Mouse (Mus musculus) frontal cortex, postnatal 10 days (tissue): ENCODE measurements around the gene Kcnk2.

Source experiments
- DNase-seq, 2 experiments: peaks; one replicate each; pipeline ENCODE4 v3.0.0; 2022; ENCODE audit warnings: low spot score in 2 of 2, mixed read lengths in 1 of 2

Kcnk2 gene

DNA sequence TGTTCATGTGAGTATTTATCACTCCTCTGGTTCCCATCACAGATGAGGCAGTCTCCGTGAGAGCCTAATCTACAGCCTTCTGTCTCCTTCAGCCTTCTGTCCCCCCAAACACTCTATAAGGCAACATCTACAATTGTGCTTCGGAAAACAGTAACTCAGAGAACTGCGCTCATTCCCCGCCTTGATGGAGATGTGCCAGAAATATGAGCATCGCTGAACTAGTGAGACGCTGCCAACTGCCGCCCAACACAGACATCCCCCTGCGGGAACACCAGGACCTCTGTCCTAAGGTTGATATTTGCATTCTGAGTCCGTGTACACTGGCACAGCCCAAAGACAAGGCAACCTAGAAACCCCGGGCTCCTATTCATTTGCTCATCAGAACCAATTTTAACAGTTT, 183.0 kb downstream of the Kcnk2 start:
- DNase-seq, result no peak

DNA sequence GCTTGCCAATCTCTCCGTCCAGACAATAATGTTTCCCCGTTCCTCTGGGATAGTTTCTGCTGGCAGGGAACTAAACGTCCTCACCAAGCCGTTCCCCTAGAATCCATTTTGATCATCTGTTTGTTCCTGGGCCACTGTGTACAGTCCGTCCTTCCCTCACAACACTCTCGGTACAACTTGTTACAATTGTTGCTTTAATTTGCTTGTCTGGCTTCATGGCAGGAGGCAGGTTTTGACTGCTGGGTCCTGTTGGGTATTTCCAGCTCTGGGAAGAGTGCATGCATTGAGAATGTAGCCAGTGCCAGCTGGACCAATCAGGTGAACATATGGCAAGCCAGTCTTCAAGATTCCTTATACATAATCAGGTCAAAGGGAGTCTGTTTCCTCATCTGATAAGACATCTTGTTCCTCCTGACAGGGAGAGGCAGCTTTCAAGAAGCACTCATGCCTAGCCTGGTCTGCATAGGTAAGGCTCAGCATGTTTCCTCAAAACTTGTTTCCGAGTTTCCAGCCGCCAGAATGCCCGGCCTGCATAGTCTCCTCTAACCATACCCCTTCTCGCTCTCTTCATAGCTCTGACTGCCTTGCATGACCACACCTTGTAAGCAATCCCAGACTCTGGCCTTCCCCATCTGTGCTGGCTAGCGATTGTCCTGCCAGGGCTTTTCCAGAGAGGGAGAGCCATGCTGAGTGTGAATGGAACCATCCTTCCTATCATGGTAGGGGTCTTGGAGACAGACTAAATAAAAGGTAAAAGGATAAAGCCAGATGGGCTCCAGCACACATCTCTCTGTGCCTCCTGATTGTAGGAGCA, 184.1 kb downstream of the Kcnk2 start:
- DNase-seq, result peak in 1 of 2 experiments; percentile 19

DNA sequence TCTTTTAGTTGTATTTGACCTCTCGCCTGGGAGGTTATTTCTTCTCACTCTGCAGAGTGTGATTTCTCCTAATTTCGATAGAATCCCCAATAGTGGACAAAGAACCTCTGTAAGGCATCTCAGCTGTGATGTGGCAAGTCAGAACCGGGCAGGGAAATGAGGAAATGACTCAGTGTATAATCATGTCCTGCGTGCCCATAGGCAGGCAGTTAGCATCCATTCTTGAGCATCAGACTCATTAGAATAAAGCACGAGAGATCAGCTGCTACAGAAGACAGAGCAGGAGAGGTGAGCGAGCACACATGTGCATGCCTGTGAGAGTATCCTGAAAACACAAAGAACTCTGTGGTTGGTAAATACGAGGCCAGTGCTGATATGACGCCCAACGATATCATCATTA, 186.9 kb downstream of the Kcnk2 start:
- no peak for DNase-seq

DNA sequence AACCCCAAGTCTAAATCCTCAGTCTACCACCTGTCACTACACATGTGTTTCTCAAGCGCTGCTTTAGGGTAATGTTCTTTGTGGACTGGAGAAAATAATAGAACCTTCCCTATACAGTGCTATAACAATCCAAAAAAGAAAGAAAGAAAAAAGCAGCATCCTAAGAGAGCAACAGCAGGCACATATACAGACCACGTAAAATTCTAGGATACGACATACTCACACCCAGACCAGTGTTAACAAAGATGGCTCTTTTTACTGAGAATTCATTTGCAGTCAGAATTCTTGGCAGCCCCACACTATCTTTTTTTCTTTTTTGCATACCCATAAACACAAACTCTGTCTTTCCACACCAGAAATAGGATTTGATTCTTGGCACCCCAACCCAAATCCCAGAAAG, 187.6 kb downstream of the Kcnk2 start:
- no peak for DNase-seq

DNA sequence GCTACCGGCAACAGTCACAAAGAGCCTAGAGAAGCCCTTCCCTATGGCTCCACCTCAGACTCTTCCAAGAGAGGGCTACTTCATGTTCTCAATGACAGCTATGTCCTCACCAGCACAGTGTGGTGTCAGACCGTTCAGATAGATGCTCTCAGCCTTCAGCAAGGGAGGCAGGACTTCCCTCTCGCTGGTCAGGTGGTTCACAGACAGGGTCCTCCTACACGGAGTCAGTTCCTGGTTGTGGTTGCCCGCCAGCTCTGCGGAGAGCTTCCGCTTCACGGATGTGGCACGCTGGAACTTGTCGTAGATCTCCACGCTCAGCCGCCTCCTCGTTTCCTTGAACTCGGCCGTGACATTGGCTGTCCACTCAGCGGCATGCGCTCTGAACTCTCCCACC, 192.4 kb downstream of the Kcnk2 start:
- DNase-seq, result no peak

DNA sequence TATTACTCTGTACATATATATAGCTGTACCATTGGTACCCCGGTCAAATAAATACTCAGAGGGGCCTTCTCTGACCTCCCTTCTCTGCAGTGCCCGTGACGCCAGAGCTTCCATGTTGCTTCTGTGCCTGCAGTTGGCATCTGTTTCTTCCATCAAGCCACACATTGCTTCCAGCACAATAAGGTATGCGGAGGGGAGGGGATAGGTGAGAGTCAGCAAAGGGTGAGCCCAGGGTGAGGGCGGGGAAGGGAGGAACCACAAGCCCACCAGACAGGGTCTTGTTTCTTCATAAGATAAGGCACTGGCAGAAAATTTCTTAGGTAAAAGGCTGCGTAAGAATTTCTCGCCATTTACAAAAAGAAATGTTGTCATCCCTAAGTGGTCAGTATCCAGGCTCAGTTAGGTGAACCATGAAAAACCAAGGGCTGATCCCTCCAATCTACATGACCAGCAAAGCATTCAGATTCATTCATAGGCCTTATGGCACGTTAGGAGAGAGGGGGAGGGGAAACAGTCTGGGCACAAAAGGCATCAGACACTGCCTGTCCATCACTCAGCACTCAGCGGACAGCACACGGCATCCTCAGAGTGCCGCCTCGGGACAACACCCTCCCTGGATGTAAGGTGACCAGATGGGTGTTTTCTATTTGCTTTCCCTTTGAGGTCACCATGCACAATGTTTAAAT, 192.9 kb downstream of the Kcnk2 start:
- DNase-seq, result no peak

DNA sequence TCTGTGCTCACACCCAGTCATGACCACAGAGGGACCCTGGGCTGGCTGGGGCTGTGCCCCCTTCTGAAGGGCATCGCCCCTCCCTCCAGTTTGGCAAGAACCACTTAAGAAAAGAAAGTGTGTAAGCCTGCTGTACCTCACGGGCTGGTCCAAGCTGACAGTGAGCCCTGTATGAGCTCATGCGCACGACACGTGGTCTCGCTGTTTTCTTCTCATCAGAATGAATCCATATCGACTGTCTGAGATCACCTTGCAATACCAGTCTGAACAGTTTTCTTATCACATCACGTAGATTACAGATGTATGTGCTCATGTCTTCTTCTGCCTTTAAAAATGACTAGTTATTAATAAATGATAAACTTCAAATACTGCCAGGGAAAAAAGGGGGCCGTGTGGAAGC, 193.5 kb downstream of the Kcnk2 start:
- DNase-seq, result no peak

DNA sequence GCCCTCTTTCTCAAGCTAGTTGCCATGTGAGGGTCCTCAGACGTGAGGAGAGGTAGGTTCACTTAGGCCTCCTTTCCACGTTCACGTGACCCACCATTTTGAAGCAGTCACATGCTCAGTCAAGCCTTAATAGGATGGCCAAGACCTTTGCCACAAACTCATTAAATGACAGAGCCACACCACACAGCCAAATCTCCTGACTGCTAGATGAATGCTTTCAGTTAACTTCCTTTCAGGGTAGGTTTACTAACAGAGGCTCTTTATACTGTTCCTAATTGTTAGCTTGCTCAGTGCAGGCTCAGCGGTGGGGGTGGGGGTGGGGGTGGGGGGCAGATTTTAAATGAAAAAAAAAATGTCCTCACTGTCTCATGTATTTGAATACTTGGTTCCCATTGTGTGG, 206.3 kb downstream of the Kcnk2 start:
- no peak for DNase-seq

DNA sequence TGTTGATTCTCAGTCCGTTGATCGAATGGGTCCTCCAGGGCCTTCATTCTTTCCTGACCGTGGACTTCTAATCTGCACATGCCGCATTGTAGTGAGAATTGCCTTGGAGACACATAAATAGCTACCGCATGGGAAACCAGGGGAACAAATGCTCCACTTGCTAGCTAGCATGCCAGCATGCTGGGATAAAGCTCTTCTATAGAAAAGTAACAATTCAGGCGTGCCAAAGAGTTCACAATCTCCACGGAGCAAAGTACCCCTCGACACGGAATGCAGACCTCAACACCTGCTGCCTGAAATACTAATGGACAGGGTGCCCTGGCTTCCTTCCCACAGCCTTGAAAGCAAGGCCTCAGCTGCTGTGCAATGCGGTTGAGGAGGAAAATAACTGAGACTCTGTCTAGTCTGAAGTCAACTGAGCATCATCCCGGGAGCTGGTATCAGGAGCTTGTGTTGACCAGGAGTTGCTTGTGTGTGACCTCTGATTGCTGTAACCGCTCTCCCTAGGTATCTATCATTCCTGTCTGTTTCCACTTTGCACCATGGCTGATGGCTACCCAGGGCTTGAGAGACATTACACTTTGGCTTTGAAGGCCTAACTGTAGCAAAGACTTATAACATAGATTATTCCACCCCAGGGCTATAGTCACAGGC, 214.2 kb downstream of the Kcnk2 start:
- DNase-seq, result peak; percentile 60 to 67

DNA sequence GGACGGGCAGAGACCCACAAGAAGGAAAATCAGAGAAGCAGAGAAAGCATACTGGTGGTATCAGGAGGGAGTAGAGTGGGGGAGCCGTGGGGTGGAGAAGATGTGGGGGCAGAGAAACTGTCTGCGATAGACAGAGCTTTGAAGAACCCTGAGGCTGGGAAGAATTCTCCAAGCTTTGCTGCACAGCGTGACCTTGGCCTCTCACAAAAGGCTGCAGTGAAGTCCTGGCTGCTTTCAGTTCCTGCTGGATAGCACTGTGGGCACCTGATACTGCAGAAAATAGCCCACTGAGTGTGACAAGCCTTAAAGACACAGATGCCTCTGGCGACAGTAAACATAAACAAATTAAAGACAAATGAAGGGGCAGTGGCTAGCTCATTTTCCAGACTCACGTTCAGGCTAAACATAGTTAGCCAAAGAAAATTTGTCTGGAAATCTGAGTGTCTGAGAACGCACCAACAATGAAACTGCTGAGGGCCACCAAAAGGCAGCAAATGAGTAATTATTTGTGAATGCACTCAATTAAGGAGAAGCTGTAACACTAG, 216.8 kb downstream of the Kcnk2 start:
- DNase-seq, result no peak

DNA sequence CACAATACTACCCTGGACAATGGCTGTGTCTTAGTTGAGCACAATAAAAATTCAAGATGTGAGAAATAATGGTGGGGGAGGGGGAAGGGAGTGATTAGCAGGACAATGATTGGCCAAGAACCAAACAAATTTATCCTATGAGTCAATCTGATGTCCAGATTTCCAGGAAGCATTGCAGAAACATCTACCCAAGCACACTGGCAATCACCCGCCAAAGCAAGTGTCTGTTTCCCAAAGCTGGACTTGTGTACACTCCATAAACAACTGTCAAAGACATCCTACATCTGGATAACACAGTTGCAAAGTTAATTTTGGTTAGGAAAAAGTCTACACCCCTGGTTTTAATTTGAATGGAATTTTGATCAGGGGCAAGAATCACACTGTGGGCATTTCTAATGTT, 224.3 kb downstream of the Kcnk2 start:
- DNase-seq, result no peak

DNA sequence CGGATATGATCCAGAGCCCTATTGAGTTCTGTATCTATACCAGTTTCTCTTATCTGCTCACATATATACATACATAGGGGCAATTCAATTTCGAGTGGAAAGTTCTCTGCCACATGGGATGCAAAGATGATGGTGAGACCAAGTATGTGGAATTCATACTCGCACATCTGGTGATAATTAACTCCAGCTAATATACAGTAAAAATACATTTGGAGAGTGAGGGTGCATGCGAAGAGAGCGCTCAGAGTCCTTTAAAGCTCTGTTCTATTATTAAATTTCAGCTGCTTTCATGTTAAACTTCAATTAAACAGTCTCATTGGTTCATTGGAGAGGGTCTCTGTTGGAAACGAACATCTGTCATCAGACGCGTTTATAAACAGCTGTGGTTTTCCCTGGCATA, 228.6 kb downstream of the Kcnk2 start:
- no peak for DNase-seq

DNA sequence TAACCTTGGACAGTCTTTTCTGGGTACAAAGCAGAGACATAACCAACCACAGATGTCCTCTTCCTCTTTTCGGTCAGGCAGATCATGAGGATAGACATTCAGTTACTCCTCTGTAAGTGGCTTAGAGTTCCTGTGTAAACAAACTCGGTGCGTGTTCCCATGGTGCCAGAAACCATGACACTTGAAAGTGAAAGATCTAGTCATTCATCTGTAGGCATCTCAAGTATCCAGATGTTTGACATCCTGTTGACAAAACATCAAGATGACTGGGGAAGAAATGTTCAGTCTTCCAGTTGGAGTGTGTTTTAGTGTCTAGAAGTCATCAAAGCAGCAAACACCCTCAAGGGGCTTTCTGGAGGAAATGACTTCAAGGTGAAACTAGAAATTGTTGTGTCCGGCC, 230.9 kb downstream of the Kcnk2 start:
- no peak for DNase-seq

DNA sequence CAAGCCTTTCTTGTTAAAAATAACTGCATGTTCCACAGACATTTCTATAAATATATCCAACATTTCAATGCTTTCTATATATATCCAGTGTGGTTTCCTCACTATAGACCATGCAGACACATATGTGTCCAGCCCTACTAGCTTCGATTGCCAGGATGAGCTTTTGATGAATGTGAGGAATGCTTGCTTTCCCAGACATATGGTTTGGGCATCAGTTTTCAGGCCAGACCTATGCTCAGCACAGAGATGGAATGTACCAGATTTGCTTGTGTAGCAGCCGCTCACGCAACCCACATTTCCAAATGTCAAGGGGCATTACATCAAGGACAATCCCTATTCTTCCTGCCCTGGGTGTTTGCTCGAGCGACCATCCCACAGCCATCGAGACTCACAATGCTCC, 236.3 kb downstream of the Kcnk2 start:
- no peak for DNase-seq

DNA sequence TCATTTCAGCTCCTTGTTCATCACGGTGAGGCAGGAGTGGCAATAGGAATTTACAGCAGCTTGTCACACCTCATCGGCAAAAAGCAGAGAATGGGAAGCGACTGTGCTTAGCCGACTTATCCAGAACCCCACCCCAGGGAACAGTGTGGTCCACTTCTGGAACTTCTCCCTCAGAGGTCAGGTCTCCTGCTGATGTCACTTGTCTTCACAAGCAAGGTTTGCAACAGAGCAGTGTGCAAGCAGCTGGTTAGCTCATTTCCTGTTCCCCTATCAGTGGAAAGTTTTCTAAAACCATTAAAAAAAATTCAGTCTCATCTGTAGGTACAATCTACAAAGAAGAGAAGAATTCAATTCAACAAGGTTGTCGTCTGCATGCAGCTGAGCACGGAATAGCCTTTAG, 236.9 kb downstream of the Kcnk2 start:
- DNase-seq, result no peak

DNA sequence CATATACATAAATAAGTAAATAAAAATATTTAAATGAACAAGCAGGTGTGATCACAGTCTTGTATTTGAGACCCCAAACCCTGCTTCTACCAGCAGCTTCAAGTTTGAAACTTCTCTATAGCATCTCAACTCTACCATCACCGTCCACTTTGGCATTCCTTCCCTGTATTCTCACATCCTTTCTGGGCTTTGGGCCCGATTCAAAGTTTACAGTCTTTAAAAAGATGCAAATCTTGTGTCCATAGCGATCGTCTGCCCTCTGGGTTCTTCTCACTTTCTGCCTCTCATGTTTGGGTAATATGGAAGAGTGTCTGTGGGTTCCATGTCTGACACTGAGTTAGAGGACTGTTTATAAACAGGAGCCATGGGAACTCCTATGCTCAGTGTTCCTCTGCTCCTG, 237.4 kb downstream of the Kcnk2 start:
- DNase-seq, result no peak

DNA sequence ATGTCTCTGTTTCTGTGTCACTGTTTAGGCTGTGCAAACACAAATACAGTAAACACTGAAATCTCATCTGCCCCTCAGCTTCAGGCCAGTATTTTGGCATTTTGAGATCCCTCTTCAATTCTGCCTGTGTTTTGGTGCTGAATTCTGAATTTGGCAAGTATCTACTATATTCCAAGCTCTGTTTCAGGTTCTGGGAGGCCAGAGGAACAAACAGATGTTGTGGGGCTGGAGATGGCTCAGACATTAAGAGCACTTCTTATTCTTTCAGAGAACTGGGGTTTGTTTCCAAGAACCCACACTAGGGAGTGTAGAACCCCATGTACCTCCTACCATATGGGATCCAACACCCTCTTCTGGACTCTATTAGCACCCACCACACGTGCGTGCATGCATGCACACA, 237.8 kb downstream of the Kcnk2 start:
- DNase-seq, result no peak
